Mouse (Mus musculus): Measurements from ENCODE around the gene Il17rc.

Il17rc gene

GRCm38 (mm10) chr6:113471297-113471936, at the start of gene Il17rc:
Gene Il17rc (plus strand): TSS chr6:113471427.
- DNase-seq (ENCODE audit: low read depth, low spot score), result peak; percentile 70

- no peak for DNase-seq (ENCODE audit: low read depth, low spot score)
Observed at GRCm38 (mm10) chr6:113423000-113423399, 48.2 kb upstream of the Il17rc start.

- DNase-seq (ENCODE audit: low read depth, low spot score), result no peak
Observed at GRCm38 (mm10) chr6:113424187-113424586, 47.0 kb upstream of the Il17rc start.

GRCm38 (mm10) chr6:113426696-113427095, 44.5 kb upstream of the Il17rc start:
- no peak for DNase-seq (ENCODE audit: low read depth, low spot score)

- DNase-seq (ENCODE audit: low read depth, low spot score), result no peak
Observed at GRCm38 (mm10) chr6:113427397-113427796, 43.8 kb upstream of the Il17rc start.

- no peak for DNase-seq (ENCODE audit: low read depth, low spot score)
Observed at GRCm38 (mm10) chr6:113428006-113428405, 43.2 kb upstream of the Il17rc start.

- DNase-seq (ENCODE audit: low read depth, low spot score), result no peak
Observed at GRCm38 (mm10) chr6:113429965-113430364, 41.3 kb upstream of the Il17rc start.

- DNase-seq (ENCODE audit: low read depth, low spot score), result no peak
Observed at GRCm38 (mm10) chr6:113430846-113431245, 40.4 kb upstream of the Il17rc start.

GRCm38 (mm10) chr6:113431801-113432200, 39.4 kb upstream of the Il17rc start:
- no peak for DNase-seq (ENCODE audit: low read depth, low spot score)

GRCm38 (mm10) chr6:113433661-113434060, 37.6 kb upstream of the Il17rc start:
- DNase-seq (ENCODE audit: low read depth, low spot score), result no peak

- no peak for DNase-seq (ENCODE audit: low read depth, low spot score)
Observed at GRCm38 (mm10) chr6:113434691-113435090, 36.5 kb upstream of the Il17rc start.

- no peak for DNase-seq (ENCODE audit: low read depth, low spot score)
Observed at GRCm38 (mm10) chr6:113435664-113436205, 35.5 kb upstream of the Il17rc start, which contains the start of gene Cidec. Gene Cidec (minus strand): TSS chr6:113435760.

- no peak for DNase-seq (ENCODE audit: low read depth, low spot score)
Observed at GRCm38 (mm10) chr6:113437135-113437534, 34.1 kb upstream of the Il17rc start.

GRCm38 (mm10) chr6:113438721-113439430, 32.4 kb upstream of the Il17rc start:
- DNase-seq (ENCODE audit: low read depth, low spot score), result no peak

GRCm38 (mm10) chr6:113440686-113441085, 30.5 kb upstream of the Il17rc start:
- no peak for DNase-seq (ENCODE audit: low read depth, low spot score)

GRCm38 (mm10) chr6:113441147-113441680, 30.0 kb upstream of the Il17rc start:
- DNase-seq (ENCODE audit: low read depth, low spot score), result peak; percentile 72

- DNase-seq (ENCODE audit: low read depth, low spot score), result no peak
Observed at GRCm38 (mm10) chr6:113442087-113442441, 29.2 kb upstream of the Il17rc start.

GRCm38 (mm10) chr6:113442442-113443090, 28.7 kb upstream of the Il17rc start, which contains the start of gene Jagn1:
Gene Jagn1 (plus strand): TSS chr6:113442569.
- DNase-seq (ENCODE audit: low read depth, low spot score), result peak; percentile 91

GRCm38 (mm10) chr6:113443091-113443490, 28.1 kb upstream of the Il17rc start:
- DNase-seq (ENCODE audit: low read depth, low spot score), result no peak

GRCm38 (mm10) chr6:113444207-113444965, 26.8 kb upstream of the Il17rc start:
- DNase-seq (ENCODE audit: low read depth, low spot score), result no peak

- DNase-seq (ENCODE audit: low read depth, low spot score), result no peak
Observed at GRCm38 (mm10) chr6:113447639-113448038, 23.6 kb upstream of the Il17rc start.
